Mouse (Mus musculus): ENCODE data around the gene Gm29644. TPM values are rescaled to one million over a fixed set of nuclear protein-coding genes. Genes with fewer than 3 reads are reported as not detected.
"Not testable (repeated sequence)": the region's sequence is repeated elsewhere in the genome, so short reads cannot be mapped to it uniquely, and the experiment has no call there.

Gene Gm29644
- polyA plus RNA-seq (2012; rRNA removed), result not detected in 2 replicates

DNA sequence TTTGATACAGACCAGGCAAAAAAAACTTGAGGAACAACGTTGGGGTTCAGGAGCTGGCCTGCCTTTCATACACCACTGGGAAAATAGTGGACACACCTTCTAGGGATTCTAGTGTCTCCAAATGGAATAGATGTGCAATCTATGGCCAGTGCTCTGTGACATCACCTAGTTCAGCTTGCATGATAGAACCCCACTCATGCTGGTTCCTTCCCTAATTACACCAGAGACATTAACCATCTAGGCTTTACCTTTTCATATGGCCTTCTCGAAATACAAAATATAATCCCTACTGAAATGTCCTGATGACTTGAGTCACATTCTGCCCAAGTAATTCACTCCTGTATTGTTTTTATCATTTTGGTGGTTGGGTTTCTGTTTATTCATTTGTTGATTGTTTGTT is at the start of gene Gm29644, which contains the start of gene Gm29423:
Gene Gm29644 (minus strand): TSS at position 157 of the 400 bp plus-strand sequence.
Gene Gm29423 (minus strand): TSS at position 101 of the 400 bp plus-strand sequence.
- not testable (repeated sequence) for H3K27ac ChIP-seq (ENCODE audit: control insufficient read depth, insufficient read depth, low read depth, low read length); H3K4me3 ChIP-seq (ENCODE audit: control insufficient read depth, low read depth, low read length); H3K4me1 ChIP-seq (ENCODE audit: control insufficient read depth, insufficient read depth, low read length); H3K36me3 ChIP-seq (ENCODE audit: control insufficient read depth, insufficient read depth, low read length); H3K27me3 ChIP-seq (ENCODE audit: control insufficient read depth, insufficient read depth, low read length)

DNA sequence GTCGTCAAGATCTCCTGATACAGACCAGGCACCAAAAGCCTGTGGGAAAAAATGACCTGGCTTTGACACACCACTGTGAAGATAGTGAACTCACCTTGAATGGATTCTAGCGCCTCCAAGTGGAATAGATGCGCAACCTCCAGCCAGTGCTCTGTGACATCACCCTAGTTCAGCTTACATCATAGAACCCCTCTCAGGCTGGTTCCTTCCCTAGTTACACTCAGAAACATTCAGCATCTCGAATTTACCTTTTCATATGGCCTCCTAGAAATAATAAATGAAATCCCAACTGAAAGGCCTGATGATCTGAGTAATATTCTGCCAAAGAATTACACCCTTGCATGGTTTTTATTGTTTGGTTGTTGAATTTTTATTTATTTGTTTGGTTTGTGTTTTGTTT is 29.6 kb downstream of the Gm29644 start, which contains the start of gene Gm21118:
Gene Gm21118 (minus strand): TSS at position 101 of the 400 bp plus-strand sequence.
- H3K4me3 ChIP-seq (ENCODE audit: control insufficient read depth, low read depth, low read length); H3K36me3 ChIP-seq (ENCODE audit: control insufficient read depth, insufficient read depth, low read length); H3K27me3 ChIP-seq (ENCODE audit: control insufficient read depth, insufficient read depth, low read length); H3K4me1 ChIP-seq (ENCODE audit: control insufficient read depth, insufficient read depth, low read length); H3K27ac ChIP-seq (ENCODE audit: control insufficient read depth, insufficient read depth, low read depth, low read length): not testable (repeated sequence)

Other genes starting within 250 kb of the Gm29644 start
- 5.8 and 6.7 TPM in 2 replicates for gene Gm21118, start 29.7 kb downstream of the Gm29644 start, polyA plus RNA-seq (2012; rRNA removed)
- gene Gm29423, start 56 bp downstream of the Gm29644 start, polyA plus RNA-seq (2012; rRNA removed), result 0.91 TPM in 1 of 2 replicates, not detected in the other
- not detected in 2 replicates for gene Gm20888, start 138.5 kb upstream of the Gm29644 start, polyA plus RNA-seq (2012; rRNA removed)

All from testis, adult 2 months (tissue).